Mouse (Mus musculus) forebrain, embryonic 14.5 days (tissue): ENCODE data around the gene Ppm1m. TPM values are rescaled to one million over a fixed set of nuclear protein-coding genes. Genes with fewer than 3 reads are reported as not detected.

Experiments used
- ATAC-seq: fragments of 200-750 bp; cut with Nextera tagmentation; 2 replicates; pipeline ENCODE4 v1.8.0; 2017; ENCODE audit warnings: mild to moderate bottlenecking, moderate library complexity
- DNase-seq: peaks from one replicate; pipeline ENCODE4 v3.0.0-alpha.2; 2015; ENCODE audit warnings: low spot score
- H3K27ac ChIP-seq: fragments of 300-500 bp; sonication (generic); 2 replicates; pipeline ENCODE4 v1.5.1; 2014; ENCODE audit warnings: low read depth, mild to moderate bottlenecking, control low read depth, low read length, moderate library complexity
- H3K27me3 ChIP-seq: fragments of 300-500 bp; sonication (generic); replicated peaks from 2 replicates; pipeline ENCODE4 v1.6.1; 2014; ENCODE audit warnings: low read length, control low read depth, mixed read lengths; ENCODE audit not compliant: control insufficient read depth, insufficient read depth
- H3K36me3 ChIP-seq: fragments of 300-500 bp; sonication (generic); 2 replicates; pipeline ENCODE4 v1.6.1; 2014; ENCODE audit warnings: low read length, control low read depth; ENCODE audit not compliant: control insufficient read depth, insufficient read depth
- H3K4me1 ChIP-seq: fragments of 300-500 bp; sonication (generic); 2 replicates; pipeline ENCODE4 v1.6.1; 2014; ENCODE audit warnings: antibody characterized with exemption, low read length, control low read depth; ENCODE audit not compliant: control insufficient read depth, insufficient read depth
- H3K4me2 ChIP-seq: fragments of 300-500 bp; sonication (generic); 2 replicates; pipeline ENCODE4 v1.6.1; 2014; ENCODE audit warnings: mild to moderate bottlenecking, control low read depth, low read length
- H3K4me3 ChIP-seq: fragments of 300-500 bp; sonication (generic); 2 replicates; pipeline ENCODE4 v1.5.1; 2014; ENCODE audit warnings: low read depth, low read length, control low read depth
- H3K9ac ChIP-seq: fragments of 300-500 bp; sonication (generic); 2 replicates; pipeline ENCODE4 v1.6.1; 2014; ENCODE audit warnings: mild to moderate bottlenecking, low read length, control low read depth, moderate library complexity
- H3K9me3 ChIP-seq: fragments of 300-500 bp; sonication (generic); replicated peaks from 2 replicates; pipeline ENCODE4 v1.6.1; 2016; ENCODE audit warnings: low read length, control low read depth, mixed read lengths; ENCODE audit not compliant: control insufficient read depth
- WGBS: fragments of 180-500 bp; shearing (Covaris S2); extraction: QIAGEN DNeasy Blood & Tissue Kit; methylation state at CpG from one replicate; pipeline ENCODE4 v1.1.7; 2014; 5-methylcytosine and 5-hydroxymethylcytosine counted together
- polyA plus RNA-seq: library from polyadenylated mRNA; unstranded; fragments of >200 nt; fragmentation: Nextera tagmentation; extraction: Ambion mirVana; gene quantifications from 2 replicates; pipeline ENCODE4 v1.2.1, GENCODE M21; 2014

The Ppm1m gene
- polyA plus RNA-seq, 1 experiment from 2014 or later = 10.7 TPM

DNA sequence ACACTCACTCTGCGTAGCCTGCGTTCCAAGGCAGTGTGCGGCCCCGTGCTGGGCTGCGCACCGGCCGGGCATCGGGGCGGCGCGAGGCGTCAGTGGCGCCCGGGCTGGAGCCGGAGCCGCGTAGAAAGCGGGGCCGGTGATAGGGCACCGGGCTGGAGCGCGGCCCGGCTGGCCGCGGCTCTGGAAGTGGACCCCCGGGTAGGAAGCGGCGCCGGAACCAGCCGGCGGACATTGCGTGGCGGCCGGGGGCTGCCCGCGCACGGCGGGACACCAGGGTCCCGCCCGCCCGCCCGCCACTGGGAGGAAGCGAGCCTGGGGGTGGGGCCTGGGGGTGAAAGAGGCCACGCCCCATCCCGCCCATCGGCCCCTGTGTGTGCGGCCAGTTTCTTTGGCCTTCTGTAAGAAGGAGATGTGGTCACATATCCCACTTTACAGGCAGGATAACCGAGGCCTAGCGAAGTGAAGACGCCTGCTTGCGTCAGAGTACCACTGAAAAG, 536 bp downstream of the Ppm1m start:
- H3K9me3 ChIP-seq = no peaks in the 10 kb centered on the region
- under 1% methylated on average over 50 of the region's 51 CpGs for WGBS
- DNase-seq (peak; percentile 63), ATAC-seq (peak; percentile 35)
- no peak overlapping the region for H3K27ac ChIP-seq
- peak overlapping the region; percentile 51 for H3K4me3 ChIP-seq
- 0 out of 2 replicates have a peak, but pooled peaks cover 4% of the 10 kb centered on the region for H3K36me3 ChIP-seq
- peak overlapping the region; percentile 70 for H3K4me2 ChIP-seq
- H3K9ac ChIP-seq = peak overlapping the region; percentile 71
- H3K4me1 ChIP-seq = peaks cover 11% of the 10 kb centered on the region; the same call in 1 of the 2 replicates
- H3K27me3 ChIP-seq = no peaks in the 10 kb centered on the region

GRCm38 (mm10) chr9:106197732-106198131, 1.8 kb downstream of the Ppm1m start:
- DNase-seq = no peak
- no peaks in the 10 kb centered on the region for H3K27me3 ChIP-seq
- H3K9me3 ChIP-seq = no peaks in the 10 kb centered on the region
- 93% methylated on average over 9 of the region's 9 CpGs for WGBS
- H3K27ac ChIP-seq = no peak overlapping the region
- no peak for ATAC-seq
- H3K4me2 ChIP-seq = no peak overlapping the region
- H3K4me3 ChIP-seq = no peak overlapping the region
- H3K9ac ChIP-seq = no peak overlapping the region
- H3K36me3 ChIP-seq = peaks cover 12% of the 10 kb centered on the region
- peaks cover 4% of the 10 kb centered on the region; the same call in 1 of the 2 replicates for H3K4me1 ChIP-seq

GRCm38 (mm10) chr9:106197081-106197713, 2.3 kb downstream of the Ppm1m start:
- no peak overlapping the region for H3K9ac ChIP-seq
- peaks cover 17% of the 10 kb centered on the region for H3K36me3 ChIP-seq
- no peak overlapping the region for H3K4me3 ChIP-seq
- H3K27ac ChIP-seq = no peak overlapping the region
- peaks cover 3% of the 10 kb centered on the region; the same call in 1 of the 2 replicates for H3K4me1 ChIP-seq
- no peaks in the 10 kb centered on the region for H3K9me3 ChIP-seq
- ATAC-seq = no peak
- no peak for DNase-seq
- no peak overlapping the region for H3K4me2 ChIP-seq
- H3K27me3 ChIP-seq = no peaks in the 10 kb centered on the region
- 90% methylated on average over 3 of the region's 3 CpGs for WGBS

DNA sequence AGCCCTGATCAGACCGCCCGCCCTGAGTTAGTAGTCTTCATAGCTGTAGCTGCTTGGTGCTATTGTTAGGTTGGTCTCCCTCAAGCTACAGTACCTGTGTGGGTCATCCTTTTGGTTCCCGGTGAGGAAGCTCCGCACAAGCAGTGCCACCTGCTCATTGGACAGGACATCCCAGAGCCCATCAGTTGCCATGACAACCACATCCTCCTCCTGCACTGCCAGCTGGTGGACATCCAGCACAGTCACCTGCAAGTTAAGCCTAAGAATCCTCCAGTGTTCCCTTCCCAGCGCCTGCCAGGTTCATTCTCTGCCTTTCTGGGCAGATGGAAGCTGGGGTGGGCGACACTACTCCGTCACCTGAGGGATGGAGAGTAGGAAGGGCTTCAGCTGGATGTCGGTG, 3.9 kb downstream of the Ppm1m start:
- H3K27me3 ChIP-seq = no peaks in the 10 kb centered on the region
- no peak overlapping the region for H3K9ac ChIP-seq
- 0 out of 2 replicates have a peak, but pooled peaks cover 2% of the 10 kb centered on the region for H3K4me1 ChIP-seq
- no peak overlapping the region for H3K4me2 ChIP-seq
- peaks cover 32% of the 10 kb centered on the region for H3K36me3 ChIP-seq
- ATAC-seq (no peak), DNase-seq (peak; percentile 42)
- H3K27ac ChIP-seq = no peak overlapping the region
- WGBS = 86% methylated on average over 8 of the region's 8 CpGs
- H3K4me3 ChIP-seq = no peak overlapping the region
- H3K9me3 ChIP-seq = no peaks in the 10 kb centered on the region

DNA sequence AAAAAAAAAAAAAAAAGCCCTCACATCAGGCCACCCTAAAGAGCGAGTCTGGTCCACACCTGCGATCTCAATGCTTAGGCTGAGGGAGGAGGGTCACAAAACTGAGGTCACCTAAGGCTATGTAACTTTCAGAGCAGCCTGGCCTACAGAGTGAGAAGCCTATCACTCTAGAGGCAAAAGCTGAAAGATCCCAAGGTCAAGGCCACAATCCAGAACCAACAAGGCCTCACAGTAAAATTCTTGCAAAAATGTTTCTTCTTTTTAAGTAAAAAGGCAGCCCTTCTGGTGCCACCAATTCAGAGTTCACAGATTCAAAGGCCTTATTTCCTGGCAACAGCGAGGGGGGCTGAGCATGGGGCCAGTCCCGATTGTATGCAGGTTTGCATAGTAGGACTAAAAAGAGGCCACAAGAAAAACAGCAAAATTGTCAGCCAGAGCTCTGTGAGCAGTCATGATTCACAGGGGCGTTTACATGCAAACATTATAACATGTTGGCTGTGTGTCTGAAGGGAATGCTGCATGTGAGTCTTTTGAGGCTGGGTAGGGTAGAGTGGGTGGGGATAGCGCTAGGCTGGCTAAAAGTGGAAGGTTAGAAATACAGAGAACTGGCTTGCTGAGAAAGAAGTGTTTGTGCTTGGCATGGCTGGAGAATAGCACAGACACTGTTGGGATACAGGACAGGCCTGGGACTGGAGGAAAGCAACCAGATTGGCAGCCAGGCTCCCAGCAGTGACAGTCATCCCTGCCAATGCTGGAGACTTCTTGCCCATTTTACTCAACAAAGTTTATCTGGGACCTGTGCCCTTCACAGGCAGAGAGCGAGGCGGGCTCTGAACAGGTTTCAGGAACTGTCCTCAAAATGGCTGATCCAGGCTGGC, 5.4 kb downstream of the Ppm1m start:
- no peak overlapping the region for H3K4me3 ChIP-seq
- no peak overlapping the region for H3K4me2 ChIP-seq
- no peak overlapping the region for H3K27ac ChIP-seq
- peaks cover 47% of the 10 kb centered on the region for H3K36me3 ChIP-seq
- no peaks in the 10 kb centered on the region for H3K4me1 ChIP-seq
- DNase-seq = no peak
- ATAC-seq = no peak
- H3K9ac ChIP-seq = no peak overlapping the region
- 91% methylated on average over 8 of the region's 8 CpGs for WGBS
- H3K27me3 ChIP-seq = no peaks in the 10 kb centered on the region
- no peaks in the 10 kb centered on the region for H3K9me3 ChIP-seq

- H3K4me2 ChIP-seq = no peak overlapping the region
- DNase-seq (no peak), ATAC-seq (no peak)
- H3K27me3 ChIP-seq = no peaks in the 10 kb centered on the region
- no peaks in the 10 kb centered on the region for H3K4me1 ChIP-seq
- 85% methylated on average over 1 of the region's 1 CpGs for WGBS
- H3K9ac ChIP-seq = no peak overlapping the region
- peaks cover 59% of the 10 kb centered on the region for H3K36me3 ChIP-seq
- H3K27ac ChIP-seq = no peak overlapping the region
- no peaks in the 10 kb centered on the region for H3K9me3 ChIP-seq
- no peak overlapping the region for H3K4me3 ChIP-seq
Observed at GRCm38 (mm10) chr9:106192998-106193397, 6.5 kb downstream of the Ppm1m start.

DNA sequence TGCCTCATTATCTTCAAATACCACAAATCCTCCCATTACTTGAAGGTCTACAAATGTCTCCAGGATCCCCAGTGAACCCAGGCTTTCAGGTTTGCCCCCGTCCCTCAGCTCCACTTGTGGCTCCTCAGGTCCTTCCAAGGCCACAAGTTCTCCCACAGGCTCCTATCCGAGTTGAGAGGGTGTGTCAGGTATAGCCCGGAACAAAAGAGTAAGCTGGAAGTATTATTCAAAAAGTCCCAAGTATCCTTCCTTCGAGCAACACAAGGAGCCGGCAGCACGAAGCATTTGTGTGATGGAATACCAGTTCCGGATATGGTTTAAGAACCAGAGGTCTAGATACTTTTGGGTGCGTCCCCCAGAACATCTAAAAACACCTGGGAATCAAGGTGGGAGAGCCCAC, 7.5 kb downstream of the Ppm1m start:
- no peak overlapping the region for H3K27ac ChIP-seq
- H3K36me3 ChIP-seq = peaks cover 69% of the 10 kb centered on the region

GRCm38 (mm10) chr9:106191355-106191754, 8.2 kb downstream of the Ppm1m start:
- 92% methylated on average over 1 of the region's 1 CpGs for WGBS
- Histone ChIP-seq H3K4me1 (no peaks in the 10 kb centered on the region), H3K27me3 (no peaks in the 10 kb centered on the region), H3K9me3 (no peaks in the 10 kb centered on the region), H3K27ac (no peak overlapping the region), H3K4me2 (no peak overlapping the region), H3K4me3 (no peak overlapping the region), H3K9ac (no peak overlapping the region), H3K36me3 (peaks cover 75% of the 10 kb centered on the region)
- no peak for ATAC-seq
- no peak for DNase-seq

More for the DNA sequence above, 7.5 kb downstream of the Ppm1m start:
- no peak overlapping the region for H3K4me3 ChIP-seq
- no peaks in the 10 kb centered on the region for H3K27me3 ChIP-seq
- DNase-seq = no peak
- no peak for ATAC-seq
- H3K4me1 ChIP-seq = no peaks in the 10 kb centered on the region
- no peak overlapping the region for H3K9ac ChIP-seq
- H3K9me3 ChIP-seq = no peaks in the 10 kb centered on the region
- 92% methylated on average over 8 of the region's 8 CpGs for WGBS
- no peak overlapping the region for H3K4me2 ChIP-seq

GRCm38 (mm10) chr9:106183996-106184395, 15.6 kb downstream of the Ppm1m start:
- H3K27ac ChIP-seq = no peak overlapping the region
- H3K4me2 ChIP-seq = no peak overlapping the region
- DNase-seq = no peak
- 96% methylated on average over 5 of the region's 5 CpGs for WGBS
- no peak overlapping the region for H3K4me3 ChIP-seq
- H3K27me3 ChIP-seq = no peaks in the 10 kb centered on the region
- H3K4me1 ChIP-seq = no peaks in the 10 kb centered on the region
- H3K36me3 ChIP-seq = peaks cover 100% of the 10 kb centered on the region
- no peaks in the 10 kb centered on the region for H3K9me3 ChIP-seq
- no peak for ATAC-seq
- no peak overlapping the region for H3K9ac ChIP-seq
